Mouse (Mus musculus) kidney, embryonic 16.5 days (tissue): Measurements from ENCODE around the gene Fam222b. TPM values are rescaled to one million over a fixed set of nuclear protein-coding genes. Genes with fewer than 3 reads are reported as not detected.
A peak's percentile ranks its signal among the peaks of the same experiment; 100 is the strongest.

Experiments
- ATAC-seq: fragments of 200-750 bp; cut with Nextera tagmentation; 2 replicates; pipeline ENCODE4 v1.8.0; 2017; ENCODE audit warnings: moderate TSS enrichment; ENCODE audit not compliant: low FRiP score, low TSS enrichment
- H3K27ac ChIP-seq: fragments of 300-500 bp; sonication (generic); 2 replicates; pipeline ENCODE4 v1.5.1; 2014; ENCODE audit warnings: low read length
- H3K27me3 ChIP-seq: fragments of 300-500 bp; sonication (generic); 2 replicates; pipeline ENCODE4 v1.6.1; 2014; ENCODE audit warnings: low read length, control low read depth, mixed read lengths; ENCODE audit not compliant: insufficient read depth
- H3K36me3 ChIP-seq: fragments of 300-500 bp; sonication (generic); 2 replicates; pipeline ENCODE4 v1.6.1; 2014; ENCODE audit warnings: low read length, control low read depth, mixed read lengths; ENCODE audit not compliant: insufficient read depth
- H3K4me1 ChIP-seq: fragments of 300-500 bp; sonication (generic); 2 replicates; pipeline ENCODE4 v1.6.1; 2014; ENCODE audit warnings: low read length, control low read depth, mixed read lengths; ENCODE audit not compliant: insufficient read depth
- H3K4me2 ChIP-seq: fragments of 300-500 bp; sonication (generic); replicated peaks from 2 replicates; pipeline ENCODE4 v1.6.1; 2014; ENCODE audit warnings: low read depth, low read length
- H3K4me3 ChIP-seq: fragments of 300-500 bp; sonication (generic); 2 replicates; pipeline ENCODE4 v1.5.1; 2014; ENCODE audit warnings: mild to moderate bottlenecking, low read length
- H3K9ac ChIP-seq: fragments of 300-500 bp; sonication (generic); replicated peaks from 2 replicates; pipeline ENCODE4 v1.6.1; 2014; ENCODE audit warnings: low read length
- H3K9me3 ChIP-seq: fragments of 300-500 bp; sonication (generic); 2 replicates; pipeline ENCODE4 v1.6.1; 2016; ENCODE audit warnings: low read length, control low read depth
- WGBS: fragments of 180-500 bp; shearing (Covaris S2); extraction: QIAGEN DNeasy Blood & Tissue Kit; methylation state at CpG from one replicate; pipeline ENCODE4 v1.1.7; 2014; 5-methylcytosine and 5-hydroxymethylcytosine counted together
- polyA plus RNA-seq: library from polyadenylated mRNA; unstranded; fragments of >200 nt; fragmentation: Nextera tagmentation; extraction: Ambion mirVana; gene quantifications from 2 replicates; pipeline ENCODE4 v1.2.1, GENCODE M21; 2015

The Fam222b gene
- polyA plus RNA-seq, 1 experiment from 2014 or later, result 14.8 TPM

- peak overlapping the region; percentile 86 for H3K4me2 ChIP-seq
- H3K9ac ChIP-seq, result peak overlapping the region; percentile 45
- H3K27me3 ChIP-seq, result no peaks in the 10 kb centered on the region
- WGBS, result 1% methylated on average over 9 of the region's 10 CpGs
- ATAC-seq, result no peak
- peaks cover 35% of the 10 kb centered on the region for H3K4me1 ChIP-seq
- peak overlapping the region; percentile 73 for H3K4me3 ChIP-seq
- H3K27ac ChIP-seq, result peak overlapping the region; percentile 95
- H3K9me3 ChIP-seq, result no peaks in the 10 kb centered on the region
- peaks cover 19% of the 10 kb centered on the region for H3K36me3 ChIP-seq
These were observed 81.4 kb downstream of the Fam222b start for GRCm38 (mm10) chr11:78175771-78176401.

- no peaks in the 10 kb centered on the region for H3K27me3 ChIP-seq
- ATAC-seq, result peak; percentile 47
- no peaks in the 10 kb centered on the region for H3K9me3 ChIP-seq
- peaks cover 20% of the 10 kb centered on the region for H3K36me3 ChIP-seq
- peak within 1 kb of the TSS; percentile 85 for H3K9ac ChIP-seq
- H3K27ac ChIP-seq, result peak within 1 kb of the TSS; percentile 95
- H3K4me3 ChIP-seq, result peak within 1 kb of the TSS; percentile 73
- peak within 1 kb of the TSS; percentile 86 for H3K4me2 ChIP-seq
- peaks cover 41% of the 10 kb centered on the region for H3K4me1 ChIP-seq
- under 1% methylated on average over 32 of the region's 32 CpGs for WGBS
These were observed 82.0 kb downstream of the Fam222b start, which contains the start of the genes Nek8 and Tlcd1 for GRCm38 (mm10) chr11:78176402-78176862. TSS of gene Nek8 (minus strand) at chr11:78176675. TSS of gene Tlcd1 (plus strand) at chr11:78176711.

- Histone ChIP-seq H3K36me3 (peaks cover 25% of the 10 kb centered on the region), H3K9ac (peak overlapping the region; percentile 85), H3K4me1 (peaks cover 45% of the 10 kb centered on the region), H3K9me3 (no peaks in the 10 kb centered on the region), H3K27me3 (no peaks in the 10 kb centered on the region), H3K27ac (peak overlapping the region; percentile 95), H3K4me3 (peak overlapping the region; percentile 73), H3K4me2 (peak overlapping the region; percentile 86)
- no peak for ATAC-seq
- 0% methylated on average over 23 of the region's 23 CpGs for WGBS
These were observed 82.5 kb downstream of the Fam222b start for GRCm38 (mm10) chr11:78176905-78177331.

- Histone ChIP-seq H3K9me3 (no peaks in the 10 kb centered on the region), H3K4me1 (peaks cover 50% of the 10 kb centered on the region), H3K4me3 (peak overlapping the region; percentile 73), H3K27me3 (no peaks in the 10 kb centered on the region), H3K9ac (peak overlapping the region; percentile 85), H3K27ac (peak overlapping the region; percentile 95), H3K4me2 (peak overlapping the region; percentile 86), H3K36me3 (peaks cover 26% of the 10 kb centered on the region)
- under 1% methylated on average over 10 of the region's 10 CpGs for WGBS
- ATAC-seq, result peak; percentile 53
These were observed 83.0 kb downstream of the Fam222b start for GRCm38 (mm10) chr11:78177437-78177836.

GRCm38 (mm10) chr11:78177903-78178858 is 83.7 kb downstream of the Fam222b start:
- H3K4me2 ChIP-seq, result peak overlapping the region; percentile 86
- H3K4me1 ChIP-seq, result peaks cover 50% of the 10 kb centered on the region
- H3K36me3 ChIP-seq, result peaks cover 26% of the 10 kb centered on the region
- peak overlapping the region; percentile 95 for H3K27ac ChIP-seq
- peak overlapping the region; percentile 73 for H3K4me3 ChIP-seq
- WGBS, result under 1% methylated on average over 62 of the region's 84 CpGs
- H3K9ac ChIP-seq, result peak overlapping the region; percentile 85
- no peaks in the 10 kb centered on the region for H3K9me3 ChIP-seq
- H3K27me3 ChIP-seq, result no peaks in the 10 kb centered on the region
- ATAC-seq, result peak; percentile 86

- Histone ChIP-seq H3K9ac (peak overlapping the region; percentile 85), H3K4me1 (peaks cover 51% of the 10 kb centered on the region), H3K27ac (peak overlapping the region; percentile 95), H3K36me3 (peaks cover 26% of the 10 kb centered on the region), H3K9me3 (no peaks in the 10 kb centered on the region), H3K4me2 (peak overlapping the region; percentile 86), H3K4me3 (peak overlapping the region; percentile 73), H3K27me3 (no peaks in the 10 kb centered on the region)
- under 1% methylated on average over 29 of the region's 29 CpGs for WGBS
- peak; percentile 10; the same call in 1 of the 2 replicates for ATAC-seq
These were observed 84.5 kb downstream of the Fam222b start for GRCm38 (mm10) chr11:78178859-78179437.

GRCm38 (mm10) chr11:78179438-78179999 is 85.1 kb downstream of the Fam222b start:
- Histone ChIP-seq H3K27me3 (no peaks in the 10 kb centered on the region), H3K4me3 (peak overlapping the region; percentile 73), H3K4me1 (peaks cover 55% of the 10 kb centered on the region), H3K9me3 (no peaks in the 10 kb centered on the region), H3K27ac (peak overlapping the region; percentile 95), H3K36me3 (peaks cover 26% of the 10 kb centered on the region), H3K9ac (peak overlapping the region; percentile 85), H3K4me2 (peak overlapping the region; percentile 86)
- no peak for ATAC-seq
- WGBS, result 27% methylated on average over 8 of the region's 8 CpGs

DNA sequence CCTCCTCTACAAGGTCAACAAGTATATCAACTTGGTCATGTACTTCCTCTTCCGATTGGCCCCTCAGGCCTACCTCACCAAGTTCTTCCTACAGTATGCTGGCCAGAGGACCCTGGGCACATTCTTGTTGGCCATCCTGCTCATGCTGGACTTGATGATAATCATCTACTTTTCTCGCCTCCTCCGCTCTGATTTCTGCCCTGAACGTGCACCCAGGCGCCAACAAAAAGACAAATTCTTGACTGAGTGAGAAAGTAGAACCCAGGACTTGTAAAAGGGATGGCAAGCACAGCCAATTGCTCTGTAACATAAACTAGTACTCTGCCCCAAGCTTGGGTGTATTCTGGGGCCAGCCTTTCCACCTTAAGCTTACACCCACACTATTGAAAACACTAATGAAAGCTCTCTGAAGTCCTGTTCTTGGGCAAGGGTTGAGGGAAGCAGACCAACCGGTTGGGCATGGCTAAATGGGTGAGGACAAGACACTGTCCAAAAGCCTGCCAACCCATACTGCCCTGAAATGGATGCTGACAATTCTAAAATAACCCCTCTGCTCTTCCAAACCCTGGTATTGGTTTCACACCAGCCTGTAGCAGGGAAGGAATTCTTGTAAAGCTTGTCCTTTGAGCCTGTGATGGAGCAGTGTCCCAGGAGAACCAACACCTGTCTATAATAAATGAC is 85.8 kb downstream of the Fam222b start:
- H3K36me3 ChIP-seq, result peaks cover 26% of the 10 kb centered on the region
- H3K4me2 ChIP-seq, result peak overlapping the region; percentile 86
- no peaks in the 10 kb centered on the region for H3K27me3 ChIP-seq
- H3K27ac ChIP-seq, result peak overlapping the region; percentile 95; the same call in 1 of the 2 replicates
- peak overlapping the region; percentile 85 for H3K9ac ChIP-seq
- H3K4me3 ChIP-seq, result peak overlapping the region; percentile 73; the same call in 1 of the 2 replicates
- H3K9me3 ChIP-seq, result no peaks in the 10 kb centered on the region
- WGBS, result 68% methylated on average over 6 of the region's 6 CpGs
- H3K4me1 ChIP-seq, result peaks cover 55% of the 10 kb centered on the region
- no peak for ATAC-seq
